Comparison of ENCODE assay signal across 9 mouse cellular contexts in the genomic region with DNA sequence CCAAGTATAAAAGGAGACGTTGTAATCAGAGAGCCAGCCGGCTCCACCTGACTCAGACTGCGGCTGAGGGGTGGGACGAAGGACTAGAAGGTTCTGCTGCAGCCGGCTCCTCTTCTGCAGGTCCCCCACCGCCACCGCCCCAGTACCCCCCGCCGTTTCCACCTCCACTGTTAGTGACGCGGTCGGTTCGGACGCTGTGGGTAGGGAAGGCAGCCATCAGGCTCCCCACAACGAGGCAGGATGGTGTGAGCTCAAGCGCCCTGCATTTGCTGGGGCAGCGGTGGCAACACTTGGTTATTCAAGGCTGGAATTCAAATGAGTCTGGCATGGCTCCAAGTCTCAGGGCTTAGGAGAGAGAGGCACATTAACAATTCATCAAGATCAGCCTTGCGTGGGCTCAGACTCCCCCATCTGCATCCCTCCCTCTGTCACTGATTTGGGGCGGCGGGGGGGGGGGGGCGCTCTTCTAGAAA.
DNase-seq lines count a peak whose midpoint lies in the region; ATAC-seq lines count a peak whose summit lies in the region.
"Had no signal": no experiment of that assay in that cellular context is flagged by ENCODE, and none has a peak within 500 bp of the region (broad histone marks: within the 10 kb centered on the region; RNA-seq: fewer than 3 reads in every experiment).

No protein-coding gene starts in this region.

- peak; percentile 76 for ATAC-seq in embryonic facial prominence, embryonic 12.5 days (ENCODE audit: insufficient number of reproducible peaks, insufficient read depth, low FRiP score, low TSS enrichment)
- peak; percentile 59 for ATAC-seq in heart, embryonic 16.5 days (replicated peaks; ENCODE audit: extremely low read depth, insufficient read depth, low FRiP score)
- 0 out of 2 replicates have a peak, but pooled peaks have one; percentile 31 for ATAC-seq in liver, embryonic 11.5 days (replicated peaks; ENCODE audit: low FRiP score)
- no peak for ATAC-seq in monocyte, adult 5-6 weeks (replicated peaks; ENCODE audit: insufficient number of reproducible peaks, low FRiP score, low TSS enrichment, poor library complexity, severe bottlenecking)

- H3K36me3 ChIP-seq in embryonic facial prominence, embryonic 12.5 days, result no peaks in the 10 kb centered on the region
- no peaks in the 10 kb centered on the region for H3K36me3 ChIP-seq in heart, embryonic 16.5 days (ENCODE audit: control insufficient read depth, insufficient read depth)
- no peaks in the 10 kb centered on the region for H3K36me3 ChIP-seq in liver, embryonic 11.5 days (ENCODE audit: control insufficient read depth, insufficient read depth, low read length)

- peak; percentile 12 to 32 for DNase-seq in CD8-positive naive resting alpha-beta T cell, adult 2 months (ENCODE audit: low read depth in 2 of 2, low spot score in 2 of 2)
- peak; percentile 64 for DNase-seq in adrenal gland, postnatal 10 days
- DNase-seq in kidney, postnatal 25 days, result peak; percentile 86 to 88
- peak; percentile 34 for DNase-seq in liver, embryonic 11.5 days (ENCODE audit: low spot score)
- DNase-seq in neural tube, embryonic 10.5 days (ENCODE audit: extremely low spot score, low spot score), result peak; percentile 66

- H3K9ac ChIP-seq in embryonic facial prominence, embryonic 12.5 days, result peak overlapping the region; percentile 45; the same call in 1 of the 2 replicates
- H3K9ac ChIP-seq in heart, embryonic 16.5 days (ENCODE audit: low read length), result peak overlapping the region; percentile 72
- H3K9ac ChIP-seq in liver, embryonic 11.5 days (ENCODE audit: low read depth, low read length), result no peak overlapping the region

- peak overlapping the region; percentile 38 for H3K4me3 ChIP-seq in embryonic facial prominence, embryonic 12.5 days
- peak overlapping the region; percentile 54 for H3K4me3 ChIP-seq in heart, embryonic 16.5 days (ENCODE audit: low read length)
- peak overlapping the region; percentile 32; the same call in 1 of the 2 replicates for H3K4me3 ChIP-seq in liver, embryonic 11.5 days (ENCODE audit: low read depth, low read length)
- H3K4me3 ChIP-seq: erythroblast, embryonic 14.5 days had no signal

- peak overlapping the region; percentile 74 for H3K27ac ChIP-seq in embryonic facial prominence, embryonic 12.5 days
- H3K27ac ChIP-seq in heart, embryonic 16.5 days (ENCODE audit: low read length), result no peak overlapping the region
- H3K27ac ChIP-seq in liver, embryonic 11.5 days (ENCODE audit: low read depth, low read length), result no peak overlapping the region

- H3K4me2 ChIP-seq in embryonic facial prominence, embryonic 12.5 days (replicated peaks), result peak overlapping the region; percentile 89
- peak overlapping the region; percentile 91 for H3K4me2 ChIP-seq in heart, embryonic 16.5 days (ENCODE audit: low read depth, low read length)
- H3K4me2 ChIP-seq in liver, embryonic 11.5 days, result peak overlapping the region; percentile 61

- WGBS in embryonic facial prominence, embryonic 12.5 days, result 1% methylated on average over 21 of the region's 21 CpGs
- 2% methylated on average over 21 of the region's 21 CpGs for WGBS in heart, embryonic 16.5 days
- WGBS in liver, embryonic 11.5 days, result 3% methylated on average over 21 of the region's 21 CpGs

- no peaks in the 10 kb centered on the region for H3K9me3 ChIP-seq in embryonic facial prominence, embryonic 12.5 days
- no peaks in the 10 kb centered on the region for H3K9me3 ChIP-seq in heart, embryonic 16.5 days (replicated peaks; ENCODE audit: control insufficient read depth, low read length)
- no peaks in the 10 kb centered on the region for H3K9me3 ChIP-seq in liver, embryonic 11.5 days (ENCODE audit: control insufficient read depth, low read length)

- H3K4me1 ChIP-seq in embryonic facial prominence, embryonic 12.5 days, result peaks cover 5% of the 10 kb centered on the region
- peaks cover 14% of the 10 kb centered on the region for H3K4me1 ChIP-seq in heart, embryonic 16.5 days (ENCODE audit: control insufficient read depth, insufficient read depth, low read length)
- peaks cover 3% of the 10 kb centered on the region for H3K4me1 ChIP-seq in liver, embryonic 11.5 days (replicated peaks; ENCODE audit: control insufficient read depth, insufficient read depth, low read length)

- H3K27me3 ChIP-seq in embryonic facial prominence, embryonic 12.5 days, result no peaks in the 10 kb centered on the region
- H3K27me3 ChIP-seq in heart, embryonic 16.5 days (ENCODE audit: control insufficient read depth, insufficient read depth, low read length), result peaks cover 7% of the 10 kb centered on the region; the same call in 1 of the 2 replicates
- H3K27me3 ChIP-seq in liver, embryonic 11.5 days (replicated peaks; ENCODE audit: control insufficient read depth, insufficient read depth, low read length), result peaks cover 13% of the 10 kb centered on the region

Comparison
In these comparisons a context has a peak if more than half of its experiments do, and no peak if none do; other contexts are left out.
1. DNase-seq: peak in every context shown above with its lines; median percentile 87 in kidney, postnatal 25 days; 66 in neural tube, embryonic 10.5 days; 64 in adrenal gland, postnatal 10 days; 34 in liver, embryonic 11.5 days; 22 in CD8-positive naive resting alpha-beta T cell, adult 2 months.